Mouse (Mus musculus): Measurements from ENCODE around the gene Atf6b. TPM values are rescaled to one million over a fixed set of nuclear protein-coding genes. Genes with fewer than 3 reads are reported as not detected.
A peak's percentile ranks its signal among the peaks of the same experiment; 100 is the strongest.

The Atf6b gene
- total and polyA plus RNA-seq, 3 experiments = 15.3 to 25.3 (median 18.4) TPM

DNA sequence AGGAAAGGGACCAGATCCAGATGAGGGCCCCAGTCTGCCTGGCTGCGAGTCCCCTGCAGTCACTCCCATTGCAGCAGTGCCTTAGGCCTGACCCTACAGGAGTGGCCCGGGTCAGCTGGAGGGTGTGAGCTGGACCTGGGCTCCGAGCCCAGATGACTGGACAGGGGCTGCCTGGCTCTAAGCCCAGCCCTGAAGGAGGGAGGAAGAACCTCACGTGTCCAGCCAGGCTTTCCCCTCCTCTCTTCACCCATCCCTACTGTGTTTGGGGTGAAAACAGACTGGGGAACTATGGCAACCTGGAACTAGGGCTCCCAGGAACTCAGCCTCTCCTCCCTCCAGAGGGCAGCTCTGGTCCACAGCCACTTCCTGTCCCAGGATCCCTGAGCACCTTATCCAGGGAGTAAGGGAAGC lies 8.6 kb downstream of the Atf6b start:
- no peaks in the 10 kb centered on the region for H3K79me2 ChIP-seq (replicated peaks; ENCODE audit: control insufficient read depth, insufficient read depth, low read length)
- TF ChIP-seq CTCF (IDR thresholded peaks at IDR 0.05) (peak; percentile 61), POLR2A (IDR thresholded peaks at IDR 0.05; ENCODE audit: insufficient read depth, low read depth, low read length) (peak; percentile 41; the same call in 1 of the 2 replicates), EP300 (IDR thresholded peaks at IDR 0.05; ENCODE audit: insufficient read depth, low read depth, low read length) (peak; percentile 76)
- no peaks in the 10 kb centered on the region for H3K27me3 ChIP-seq (ENCODE audit: control insufficient read depth, insufficient read depth, low read length)
- peak overlapping the region; percentile 4; the same call in 1 of the 2 replicates for H3K9ac ChIP-seq (ENCODE audit: low read depth, low read length)
- 0% methylated on average over 4 of the region's 4 CpGs for WGBS
- peaks cover 26% of the 10 kb centered on the region for H3K4me1 ChIP-seq (ENCODE audit: control insufficient read depth, insufficient read depth, low read length)
- intact Hi-C loops (cut with DNase I) = loop anchor here (2.0 to 5.0 kb wide), 2 partner anchors 25 to 37 kb away; no protein-coding TSS in a partner anchor
- peak overlapping the region; percentile 83 for H3K27ac ChIP-seq
- peak; percentile 93 to 96 for DNase-seq
- H3K4me3 ChIP-seq = no peak overlapping the region
- H3K36me3 ChIP-seq (ENCODE audit: control insufficient read depth, insufficient read depth, low read length) = no peaks in the 10 kb centered on the region

DNA sequence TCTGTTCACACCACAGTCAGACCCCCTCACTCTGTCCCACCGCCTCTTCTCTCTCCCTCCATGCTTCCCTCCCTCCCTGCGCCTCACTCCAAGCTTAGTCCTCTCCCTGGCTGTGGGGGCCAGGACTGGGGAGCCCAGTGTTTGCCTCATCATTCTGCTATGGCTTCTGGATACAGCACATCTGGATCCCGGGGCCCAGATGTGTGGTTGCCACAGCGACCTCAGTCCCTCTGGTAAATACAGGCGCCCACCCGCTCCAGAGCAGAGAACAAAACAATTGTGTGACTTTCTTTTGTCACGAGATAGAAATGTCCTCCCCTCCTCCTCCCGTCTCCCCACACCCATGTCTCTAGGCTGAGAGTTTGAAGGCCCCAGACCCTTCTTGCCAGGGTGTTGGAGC lies 9.7 kb downstream of the Atf6b start:
- intact Hi-C loops (cut with DNase I) = loop anchor here (5.0 kb wide), 1 partner anchor 36 kb away; no protein-coding TSS in a partner anchor
- 60% methylated on average over 8 of the region's 8 CpGs for WGBS
- no peaks in the 10 kb centered on the region for H3K36me3 ChIP-seq (ENCODE audit: control insufficient read depth, insufficient read depth, low read length)
- H3K4me1 ChIP-seq (ENCODE audit: control insufficient read depth, insufficient read depth, low read length) = peaks cover 32% of the 10 kb centered on the region
- H3K4me3 ChIP-seq = no peak overlapping the region
- peak; percentile 65 to 75 for DNase-seq
- H3K79me2 ChIP-seq (replicated peaks; ENCODE audit: control insufficient read depth, insufficient read depth, low read length) = no peaks in the 10 kb centered on the region
- H3K27ac ChIP-seq = peak overlapping the region; percentile 83
- no peak overlapping the region for H3K9ac ChIP-seq (ENCODE audit: low read depth, low read length)
- H3K27me3 ChIP-seq (ENCODE audit: control insufficient read depth, insufficient read depth, low read length) = no peaks in the 10 kb centered on the region
- TF ChIP-seq EP300 (IDR thresholded peaks at IDR 0.05; ENCODE audit: insufficient read depth, low read depth, low read length) (no peak), POLR2A (IDR thresholded peaks at IDR 0.05; ENCODE audit: insufficient read depth, low read depth, low read length) (no peak), CTCF (IDR thresholded peaks at IDR 0.05) (no peak)

DNA sequence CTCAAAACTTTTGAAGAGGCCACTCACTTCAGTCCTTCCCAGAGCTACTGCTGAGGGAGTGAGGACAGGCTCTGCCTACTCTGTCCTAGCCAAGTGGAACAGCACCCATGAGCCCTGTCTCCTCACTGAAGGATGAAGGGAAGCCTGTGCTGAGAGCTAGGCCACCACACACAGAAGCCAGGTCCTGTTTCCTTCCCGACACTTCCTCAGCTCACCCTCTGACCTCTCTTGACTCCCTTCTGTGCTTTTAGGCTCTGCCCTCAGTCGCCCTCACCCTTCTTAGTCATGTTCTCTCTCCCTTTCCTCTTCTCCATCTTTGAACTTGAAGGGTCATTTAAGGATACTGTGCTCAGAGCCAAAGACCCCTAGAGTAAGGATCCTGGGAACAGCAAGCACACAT lies 10.3 kb downstream of the Atf6b start:
- no peaks in the 10 kb centered on the region for H3K27me3 ChIP-seq (ENCODE audit: control insufficient read depth, insufficient read depth, low read length)
- intact Hi-C loops (cut with DNase I) = loop anchor here (5.0 kb wide), 1 partner anchor 35 kb away; no protein-coding TSS in a partner anchor
- peaks cover 33% of the 10 kb centered on the region for H3K4me1 ChIP-seq (ENCODE audit: control insufficient read depth, insufficient read depth, low read length)
- H3K79me2 ChIP-seq (replicated peaks; ENCODE audit: control insufficient read depth, insufficient read depth, low read length) = no peaks in the 10 kb centered on the region
- no peaks in the 10 kb centered on the region for H3K36me3 ChIP-seq (ENCODE audit: control insufficient read depth, insufficient read depth, low read length)
- 18% methylated on average over 2 of the region's 2 CpGs for WGBS
- peak overlapping the region; percentile 83 for H3K27ac ChIP-seq
- no peak for TF ChIP-seq POLR2A (IDR thresholded peaks at IDR 0.05; ENCODE audit: insufficient read depth, low read depth, low read length)
- no peak for TF ChIP-seq EP300 (IDR thresholded peaks at IDR 0.05; ENCODE audit: insufficient read depth, low read depth, low read length)
- TF ChIP-seq CTCF (IDR thresholded peaks at IDR 0.05) = no peak
- no peak for DNase-seq
- H3K4me3 ChIP-seq = no peak overlapping the region
- H3K9ac ChIP-seq (ENCODE audit: low read depth, low read length) = no peak overlapping the region

DNA sequence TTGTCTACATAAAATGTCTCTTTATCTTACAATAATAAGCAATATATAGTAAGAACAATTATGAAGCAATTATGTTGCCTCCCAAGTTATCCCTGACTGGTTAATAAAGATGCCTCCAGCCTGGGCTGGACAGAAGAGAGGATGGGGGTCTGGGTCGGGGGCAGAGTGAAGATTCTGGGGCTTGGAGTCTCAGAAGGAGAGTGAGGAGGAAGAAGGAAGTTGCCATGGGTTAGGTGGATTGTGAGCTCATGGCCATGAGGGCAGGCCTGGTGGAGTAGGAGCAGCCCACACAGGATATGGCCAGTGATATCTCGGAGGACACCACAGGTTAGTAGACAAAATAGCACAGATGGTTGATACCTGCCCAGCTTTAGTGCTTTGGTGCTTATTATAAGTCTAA lies 11.2 kb downstream of the Atf6b start:
- no peaks in the 10 kb centered on the region for H3K36me3 ChIP-seq (ENCODE audit: control insufficient read depth, insufficient read depth, low read length)
- H3K27ac ChIP-seq = peak overlapping the region; percentile 85
- WGBS = 55% methylated on average over 2 of the region's 2 CpGs
- H3K9ac ChIP-seq (ENCODE audit: low read depth, low read length) = no peak overlapping the region
- TF ChIP-seq POLR2A (IDR thresholded peaks at IDR 0.05; ENCODE audit: insufficient read depth, low read depth, low read length) = no peak
- TF ChIP-seq CTCF (IDR thresholded peaks at IDR 0.05) = no peak
- TF ChIP-seq EP300 (IDR thresholded peaks at IDR 0.05; ENCODE audit: insufficient read depth, low read depth, low read length) = no peak
- no peak overlapping the region for H3K4me3 ChIP-seq
- no peaks in the 10 kb centered on the region for H3K27me3 ChIP-seq (ENCODE audit: control insufficient read depth, insufficient read depth, low read length)
- H3K79me2 ChIP-seq (replicated peaks; ENCODE audit: control insufficient read depth, insufficient read depth, low read length) = no peaks in the 10 kb centered on the region
- intact Hi-C loops (cut with DNase I) = loop anchor here (5.0 kb wide), 1 partner anchor 34 kb away; no protein-coding TSS in a partner anchor
- DNase-seq = no peak
- H3K4me1 ChIP-seq (ENCODE audit: control insufficient read depth, insufficient read depth, low read length) = peaks cover 33% of the 10 kb centered on the region

DNA sequence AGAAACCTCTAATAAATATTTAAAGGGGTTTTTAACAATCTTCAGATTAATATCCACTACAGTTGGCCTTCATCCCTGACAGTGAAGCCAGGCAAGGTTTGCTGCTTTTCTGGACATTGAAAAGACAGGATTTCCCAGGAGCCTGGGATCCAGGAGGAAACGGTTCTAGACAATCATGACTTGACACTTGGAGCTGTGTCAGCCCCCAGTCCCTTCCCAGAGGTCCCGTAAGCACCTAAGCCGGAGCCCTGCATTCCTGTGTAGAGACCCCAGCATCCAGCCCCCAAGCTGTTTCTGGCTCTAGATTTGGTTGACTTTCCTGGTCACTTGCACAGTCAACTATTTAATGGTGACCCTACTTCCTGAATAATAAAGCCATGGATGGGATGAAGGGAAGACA lies 11.6 kb downstream of the Atf6b start:
- no peak for DNase-seq
- intact Hi-C loops (cut with DNase I) = loop anchor here (5.0 kb wide), 1 partner anchor 34 kb away; no protein-coding TSS in a partner anchor
- Histone ChIP-seq H3K36me3 (ENCODE audit: control insufficient read depth, insufficient read depth, low read length) (no peaks in the 10 kb centered on the region), H3K9ac (ENCODE audit: low read depth, low read length) (no peak overlapping the region), H3K79me2 (replicated peaks; ENCODE audit: control insufficient read depth, insufficient read depth, low read length) (no peaks in the 10 kb centered on the region), H3K4me1 (ENCODE audit: control insufficient read depth, insufficient read depth, low read length) (peaks cover 36% of the 10 kb centered on the region), H3K27me3 (ENCODE audit: control insufficient read depth, insufficient read depth, low read length) (no peaks in the 10 kb centered on the region), H3K4me3 (no peak overlapping the region), H3K27ac (peak overlapping the region; percentile 85)
- WGBS = 53% methylated on average over 3 of the region's 3 CpGs
- TF ChIP-seq POLR2A (IDR thresholded peaks at IDR 0.05; ENCODE audit: insufficient read depth, low read depth, low read length) = no peak
- TF ChIP-seq CTCF (IDR thresholded peaks at IDR 0.05) = no peak
- TF ChIP-seq EP300 (IDR thresholded peaks at IDR 0.05; ENCODE audit: insufficient read depth, low read depth, low read length) = no peak

DNA sequence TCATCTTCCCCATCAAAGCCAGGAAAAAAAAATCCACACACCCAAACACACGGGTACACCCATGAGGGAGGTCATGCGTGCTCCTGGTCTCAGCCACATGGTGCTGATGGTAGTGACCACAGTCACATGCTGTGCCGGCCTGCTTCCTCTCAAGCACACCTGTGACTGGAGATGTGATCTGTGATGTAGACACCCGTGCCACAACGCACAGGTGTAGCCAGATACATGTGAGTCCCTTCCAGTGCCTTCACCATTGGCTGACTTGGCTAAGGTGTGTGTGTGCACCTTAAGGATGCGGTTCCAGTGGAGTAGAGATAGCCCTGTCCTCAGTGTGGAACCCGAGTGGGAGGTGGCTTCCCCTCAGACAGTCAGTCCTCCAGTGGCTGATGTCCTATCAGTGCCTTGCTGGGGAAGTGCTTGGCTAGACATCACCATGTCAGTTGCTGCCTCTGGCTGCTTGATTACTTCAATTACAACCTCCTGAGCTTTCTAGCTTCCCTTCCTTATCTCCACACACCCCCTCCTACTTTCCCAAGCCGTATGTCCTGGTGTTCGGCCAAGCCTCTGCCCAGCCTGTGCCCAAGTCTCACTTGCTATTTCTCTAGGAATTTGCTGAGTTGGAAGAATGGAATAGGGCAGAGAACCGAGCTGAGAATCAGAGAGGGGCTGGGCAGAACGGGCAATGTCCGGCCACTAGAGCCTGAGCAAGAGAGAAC lies 12.4 kb downstream of the Atf6b start:
- WGBS = 40% methylated on average over 12 of the region's 12 CpGs
- Histone ChIP-seq H3K4me3 (no peak overlapping the region), H3K9ac (ENCODE audit: low read depth, low read length) (no peak overlapping the region), H3K4me1 (ENCODE audit: control insufficient read depth, insufficient read depth, low read length) (peaks cover 33% of the 10 kb centered on the region), H3K27ac (peak overlapping the region; percentile 85), H3K79me2 (replicated peaks; ENCODE audit: control insufficient read depth, insufficient read depth, low read length) (no peaks in the 10 kb centered on the region), H3K36me3 (ENCODE audit: control insufficient read depth, insufficient read depth, low read length) (no peaks in the 10 kb centered on the region), H3K27me3 (ENCODE audit: control insufficient read depth, insufficient read depth, low read length) (no peaks in the 10 kb centered on the region)
- intact Hi-C loops (cut with DNase I) = loop anchor here (5.0 kb wide), 1 partner anchor 33 kb away; no protein-coding TSS in a partner anchor
- DNase-seq = peak in 1 of 2 experiments; percentile 31
- TF ChIP-seq POLR2A (IDR thresholded peaks at IDR 0.05; ENCODE audit: insufficient read depth, low read depth, low read length) (no peak), EP300 (IDR thresholded peaks at IDR 0.05; ENCODE audit: insufficient read depth, low read depth, low read length) (no peak), CTCF (IDR thresholded peaks at IDR 0.05) (no peak)

All from heart, adult 2 months (tissue).